Mouse (Mus musculus) midbrain, embryonic 13.5 days (tissue): ENCODE data around the gene Gsdmc3. TPM values are rescaled to one million over a fixed set of nuclear protein-coding genes. Genes with fewer than 3 reads are reported as not detected.
"Not testable (repeated sequence)": the region's sequence is repeated elsewhere in the genome, so short reads cannot be mapped to it uniquely, and the experiment has no call there.

Source experiments
- ATAC-seq: fragments of 200-750 bp; cut with Nextera tagmentation; 2 replicates; pipeline ENCODE4 v1.8.0; 2017; ENCODE audit warnings: mild to moderate bottlenecking, moderate TSS enrichment, moderate library complexity
- H3K27ac ChIP-seq: fragments of 300-500 bp; sonication (generic); 2 replicates; pipeline ENCODE4 v1.5.1; 2015; ENCODE audit warnings: inconsistent platforms, mild to moderate bottlenecking, moderate library complexity
- H3K27me3 ChIP-seq: fragments of 300-500 bp; sonication (generic); 2 replicates; pipeline ENCODE4 v1.6.1; 2015; ENCODE audit warnings: mild to moderate bottlenecking, inconsistent platforms
- H3K36me3 ChIP-seq: fragments of 300-500 bp; sonication (generic); 2 replicates; pipeline ENCODE4 v1.6.1; 2015; ENCODE audit warnings: mild to moderate bottlenecking, inconsistent platforms
- H3K4me1 ChIP-seq: fragments of 300-500 bp; sonication (generic); replicated peaks from 2 replicates; pipeline ENCODE4 v1.6.1; 2015; ENCODE audit warnings: inconsistent platforms
- H3K4me2 ChIP-seq: fragments of 300-500 bp; sonication (generic); replicated peaks from 2 replicates; pipeline ENCODE4 v1.6.1; 2015; ENCODE audit warnings: moderate library complexity, mild to moderate bottlenecking, inconsistent platforms
- H3K4me3 ChIP-seq: fragments of 300-500 bp; sonication (generic); replicated peaks from 2 replicates; pipeline ENCODE4 v1.5.1; 2015; ENCODE audit warnings: mild to moderate bottlenecking, inconsistent platforms
- H3K9ac ChIP-seq: fragments of 300-500 bp; sonication (generic); replicated peaks from 2 replicates; pipeline ENCODE4 v1.6.1; 2015; ENCODE audit warnings: mild to moderate bottlenecking, inconsistent platforms
- H3K9me3 ChIP-seq: fragments of 300-500 bp; sonication (generic); 2 replicates; pipeline ENCODE4 v1.6.1; 2016; ENCODE audit warnings: mild to moderate bottlenecking, inconsistent platforms
- WGBS: fragments of 180-500 bp; shearing (Covaris S2); methylation state at CpG from one replicate; pipeline ENCODE4 v1.1.7; 2015; 5-methylcytosine and 5-hydroxymethylcytosine counted together
- polyA plus RNA-seq: library from polyadenylated mRNA; unstranded; fragments of >200 nt; fragmentation: Nextera tagmentation; extraction: Ambion mirVana; gene quantifications from 2 replicates; pipeline ENCODE4 v1.2.1, GENCODE M21; 2015

The Gsdmc3 gene
- polyA plus RNA-seq: not detected in 2 replicates

DNA sequence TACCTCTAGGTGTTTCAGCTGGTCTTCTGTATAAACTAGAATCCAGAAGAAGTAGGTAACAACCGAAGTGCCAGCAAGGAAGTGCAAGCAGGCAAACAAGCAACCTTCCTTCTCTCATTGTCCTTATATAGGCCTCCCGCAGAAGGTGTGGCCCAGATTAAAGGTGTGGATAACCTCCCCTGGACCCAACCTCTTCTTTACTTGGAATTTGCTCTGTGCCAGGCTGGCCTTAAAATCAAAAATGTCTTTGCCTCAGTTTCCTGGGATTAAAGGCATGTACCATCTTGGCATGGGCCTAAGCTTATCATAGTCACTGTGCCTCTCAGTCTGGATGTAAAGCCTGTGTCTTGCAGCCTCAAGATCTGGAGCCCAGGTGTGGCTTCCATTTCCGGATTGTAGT is at the start of gene Gsdmc3:
Gene Gsdmc3 (minus strand): TSS at position 101 of the 400 bp plus-strand sequence.
- not testable (repeated sequence) for H3K4me2 ChIP-seq, ATAC-seq, H3K4me1 ChIP-seq, H3K27ac ChIP-seq, H3K9ac ChIP-seq, H3K9me3 ChIP-seq, H3K36me3 ChIP-seq, H3K4me3 ChIP-seq, H3K27me3 ChIP-seq
- WGBS: 96% methylated on average over 1 of the region's 3 CpGs

DNA sequence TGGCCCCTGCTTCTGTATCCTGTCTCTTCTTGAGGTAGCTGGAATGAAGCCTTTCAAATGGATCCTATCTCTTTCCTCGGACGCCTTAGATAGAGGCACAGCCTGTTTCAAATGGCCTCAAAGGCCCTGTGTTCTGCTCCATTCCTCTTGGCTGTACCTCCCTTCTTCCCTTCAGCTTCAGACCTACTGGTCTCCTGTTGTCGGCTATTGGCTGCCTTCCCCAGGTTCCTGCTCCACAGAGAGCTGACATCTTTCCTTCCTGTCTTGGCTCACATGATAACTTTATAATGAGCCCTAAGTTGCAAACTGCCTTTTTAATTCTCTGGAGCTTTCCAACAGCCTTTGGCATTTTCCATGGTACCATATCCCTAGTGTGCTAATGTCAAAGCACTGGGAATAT is 47.8 kb upstream of the Gsdmc3 start:
- no peak overlapping the region for H3K4me2 ChIP-seq
- H3K9ac ChIP-seq: no peak overlapping the region
- H3K9me3 ChIP-seq: no peaks in the 10 kb centered on the region
- 98% methylated on average over 3 of the region's 3 CpGs for WGBS
- H3K4me3 ChIP-seq: no peak overlapping the region
- H3K36me3 ChIP-seq: peaks cover 19% of the 10 kb centered on the region
- H3K27me3 ChIP-seq: no peaks in the 10 kb centered on the region
- H3K27ac ChIP-seq: no peak overlapping the region
- ATAC-seq: no peak
- H3K4me1 ChIP-seq: no peaks in the 10 kb centered on the region

DNA sequence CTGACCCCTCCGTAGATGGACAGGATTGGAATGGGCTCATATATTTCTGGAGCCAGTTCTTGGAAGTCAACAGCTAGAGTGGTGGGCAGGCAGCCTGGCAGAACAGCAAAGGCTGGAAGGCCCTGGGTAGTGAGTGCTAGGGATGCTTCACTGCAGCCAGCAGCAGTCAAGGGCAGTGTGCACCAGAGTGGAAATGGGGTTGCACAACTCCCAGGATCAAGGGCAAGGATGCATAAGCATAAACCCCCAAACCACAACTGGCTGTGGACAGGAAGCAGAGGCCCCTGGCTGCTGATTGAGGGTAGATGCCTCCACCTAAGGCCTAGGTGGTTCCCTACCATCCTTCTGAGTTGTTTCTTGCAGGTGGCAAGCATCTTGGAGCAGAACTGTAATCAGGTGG is 46.1 kb upstream of the Gsdmc3 start:
- H3K27ac ChIP-seq: no peak overlapping the region
- no peak overlapping the region for H3K9ac ChIP-seq
- H3K36me3 ChIP-seq: peaks cover 8% of the 10 kb centered on the region
- ATAC-seq: no peak
- no peaks in the 10 kb centered on the region for H3K27me3 ChIP-seq
- H3K4me2 ChIP-seq: no peak overlapping the region
- no peaks in the 10 kb centered on the region for H3K4me1 ChIP-seq
- no peak overlapping the region for H3K4me3 ChIP-seq
- no peaks in the 10 kb centered on the region for H3K9me3 ChIP-seq
- 88% methylated on average over 1 of the region's 1 CpGs for WGBS

DNA sequence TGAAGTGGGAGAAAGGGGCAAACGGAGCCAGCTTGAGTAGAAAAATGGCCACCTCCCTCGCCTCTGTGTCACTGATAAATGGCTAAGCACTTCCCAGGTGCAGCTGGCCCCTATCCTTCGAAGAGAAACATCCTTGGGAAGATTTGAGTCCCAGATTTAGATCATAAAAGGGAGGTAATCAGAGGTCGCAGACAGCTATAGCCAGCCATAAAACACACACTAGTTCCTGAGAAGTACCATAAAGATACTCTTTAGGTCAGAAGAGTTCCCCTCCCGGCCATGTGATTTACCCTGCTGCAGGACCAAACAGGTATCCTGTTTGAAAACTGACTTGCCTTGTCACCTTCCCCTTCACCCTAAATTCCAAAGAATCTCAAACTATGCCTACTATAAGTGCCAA is 43.3 kb upstream of the Gsdmc3 start:
- not testable (repeated sequence) for H3K4me2 ChIP-seq, H3K4me3 ChIP-seq, H3K4me1 ChIP-seq, H3K36me3 ChIP-seq, H3K27ac ChIP-seq, ATAC-seq, H3K9me3 ChIP-seq, H3K27me3 ChIP-seq, H3K9ac ChIP-seq
- WGBS: 86% methylated on average over 3 of the region's 5 CpGs

DNA sequence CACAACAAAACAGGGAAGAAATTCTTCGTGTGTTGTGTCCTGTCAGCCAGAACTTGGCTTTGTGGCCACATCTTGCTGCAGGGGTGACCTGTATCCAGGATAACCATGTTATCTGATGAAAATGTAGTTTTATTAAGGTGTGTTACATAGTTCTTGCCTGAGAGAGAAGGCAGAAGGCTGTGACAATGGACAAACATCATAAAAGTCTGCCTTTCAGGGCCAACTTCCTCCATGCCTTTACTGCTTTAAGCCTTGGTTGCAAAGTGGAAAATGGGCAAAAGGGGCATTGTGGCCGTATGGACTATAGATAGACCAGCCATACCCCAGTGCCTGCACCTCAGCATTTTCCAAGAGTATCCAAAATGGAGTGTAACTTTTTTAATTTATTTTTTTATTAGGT is 41.4 kb upstream of the Gsdmc3 start:
- not testable (repeated sequence) for H3K27me3 ChIP-seq, H3K4me1 ChIP-seq, H3K4me3 ChIP-seq, H3K9ac ChIP-seq, H3K36me3 ChIP-seq, H3K27ac ChIP-seq, H3K4me2 ChIP-seq, H3K9me3 ChIP-seq, ATAC-seq
- WGBS: 78% methylated on average over 1 of the region's 2 CpGs

DNA sequence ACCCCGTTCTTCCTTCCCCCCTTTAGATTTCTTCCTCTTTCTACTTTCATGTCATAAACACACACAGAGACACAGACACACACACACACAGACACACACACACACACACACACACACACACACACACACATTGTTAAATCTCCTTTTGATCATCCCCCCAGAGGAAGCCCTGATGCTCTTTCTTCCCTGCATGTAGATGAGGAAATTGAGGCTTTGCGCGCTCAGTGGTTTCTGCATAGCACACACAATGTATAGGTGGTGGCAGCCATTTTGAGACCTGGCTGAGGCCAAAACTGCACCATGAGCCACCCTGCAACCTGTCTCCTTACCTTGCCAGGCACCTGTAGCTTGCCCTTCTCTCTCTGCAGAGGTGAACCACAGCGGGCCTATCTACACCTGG is 38.2 kb upstream of the Gsdmc3 start:
- not testable (repeated sequence) for H3K9ac ChIP-seq
- WGBS: 92% methylated on average over 4 of the region's 4 CpGs

DNA sequence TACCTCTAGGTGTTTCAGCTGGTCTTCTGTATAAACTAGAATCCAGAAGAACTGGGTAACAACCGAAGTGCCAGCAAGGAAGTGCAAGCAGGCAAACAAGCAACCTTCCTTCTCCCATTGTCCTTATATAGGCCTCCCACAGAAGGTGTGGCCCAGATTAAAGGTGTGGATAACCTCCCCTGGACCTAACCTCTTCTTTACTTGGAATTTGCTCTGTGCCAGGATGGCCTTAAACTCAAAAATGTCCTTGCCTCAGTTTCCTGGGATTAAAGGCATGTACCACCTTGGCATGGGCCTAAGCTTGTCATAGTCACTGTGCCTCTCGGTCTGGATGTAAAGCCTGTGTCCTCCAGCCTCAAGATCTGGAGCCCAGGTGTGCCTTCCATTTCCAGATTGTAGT is 33.8 kb upstream of the Gsdmc3 start, which contains the start of gene Gsdmc4:
Gene Gsdmc4 (minus strand): TSS at position 101 of the 400 bp plus-strand sequence.
- not testable (repeated sequence) for H3K9ac ChIP-seq, H3K27me3 ChIP-seq, H3K36me3 ChIP-seq, ATAC-seq, H3K9me3 ChIP-seq, H3K4me2 ChIP-seq, H3K4me3 ChIP-seq, H3K27ac ChIP-seq, H3K4me1 ChIP-seq
- WGBS: 90% methylated on average over 2 of the region's 2 CpGs

More for the DNA sequence above, 38.2 kb upstream of the Gsdmc3 start:
- not testable (repeated sequence) for H3K4me3 ChIP-seq, ATAC-seq, H3K9me3 ChIP-seq, H3K27ac ChIP-seq, H3K36me3 ChIP-seq, H3K4me2 ChIP-seq, H3K4me1 ChIP-seq, H3K27me3 ChIP-seq

DNA sequence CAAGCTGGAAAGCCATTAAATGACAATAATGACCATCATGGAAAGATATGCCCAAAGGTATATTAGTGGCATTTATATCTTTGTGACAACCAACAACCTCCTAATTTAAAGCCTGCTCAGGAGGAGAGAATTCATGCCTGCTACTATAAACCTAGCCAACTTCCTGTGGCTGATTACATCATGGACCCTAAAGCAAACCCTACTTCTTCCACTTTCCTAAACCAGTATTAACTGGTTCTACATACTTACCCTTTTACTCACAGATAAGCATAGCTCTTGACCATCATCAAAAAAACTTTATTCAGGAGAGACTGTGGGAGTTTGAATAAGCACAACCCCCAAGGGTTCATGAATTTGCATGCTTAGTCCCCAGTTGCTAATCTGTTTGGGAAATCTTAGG is 31.5 kb upstream of the Gsdmc3 start:
- H3K4me1 ChIP-seq, H3K36me3 ChIP-seq, H3K4me2 ChIP-seq, H3K4me3 ChIP-seq, H3K27ac ChIP-seq, ATAC-seq, H3K9me3 ChIP-seq, H3K27me3 ChIP-seq, H3K9ac ChIP-seq: not testable (repeated sequence)

DNA sequence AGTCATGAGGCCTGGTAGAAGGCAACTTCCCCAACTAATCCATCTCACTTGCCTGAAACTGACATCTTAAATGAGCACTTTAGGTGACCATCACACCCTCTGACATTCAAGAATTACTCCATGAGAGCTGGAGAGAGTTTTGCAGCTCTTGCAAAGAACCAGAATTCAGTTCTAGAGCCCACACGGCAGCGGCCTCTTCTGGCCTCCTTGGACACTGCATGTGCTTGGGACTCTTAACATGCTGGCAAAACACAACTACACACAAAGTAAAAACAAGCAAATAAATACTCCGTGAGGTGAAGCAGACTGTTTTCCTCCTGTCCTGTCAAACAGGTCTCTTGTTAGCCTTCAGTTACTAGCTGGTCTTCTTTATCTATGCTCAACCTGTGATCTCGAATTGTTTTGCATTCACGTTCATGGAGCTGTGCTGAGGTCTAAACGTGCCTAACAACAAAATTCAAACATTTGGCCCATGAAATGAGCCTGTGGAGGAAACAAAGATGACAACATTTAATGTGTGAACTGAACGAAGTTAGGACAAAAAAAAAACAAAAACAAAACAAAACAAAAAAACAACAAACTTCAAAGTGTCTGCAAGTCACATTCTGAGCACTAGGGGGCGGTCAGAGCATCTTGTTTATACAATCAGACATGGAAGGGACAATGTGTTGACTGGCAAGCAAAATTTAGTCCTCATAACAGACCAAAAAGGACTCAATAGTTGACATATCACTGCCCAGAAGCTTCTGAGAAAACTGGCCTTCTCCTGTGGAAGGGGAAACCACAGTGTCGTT is 17.4 kb upstream of the Gsdmc3 start:
- not testable (repeated sequence) for ATAC-seq

DNA sequence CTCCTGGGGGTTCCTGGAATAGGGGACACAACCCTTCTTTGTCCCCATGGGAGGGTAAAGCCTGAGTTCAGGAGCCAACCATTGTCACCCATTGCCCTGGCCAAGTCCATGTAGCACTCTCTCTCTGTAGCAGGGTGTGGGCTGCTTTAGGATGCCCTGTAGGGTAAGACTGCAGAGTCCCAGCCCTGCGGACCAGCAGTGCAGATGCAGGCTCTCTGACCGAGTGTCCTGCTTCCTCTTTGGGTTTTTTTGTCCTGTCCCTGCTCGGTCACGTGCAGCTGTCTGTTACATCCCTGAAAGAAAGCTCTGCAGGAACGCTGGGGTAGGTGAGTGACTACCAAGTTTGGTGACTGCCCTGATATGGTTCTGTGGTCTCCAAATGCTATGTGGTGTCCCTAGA is 10.1 kb upstream of the Gsdmc3 start:
- not testable (repeated sequence) for H3K4me3 ChIP-seq, H3K4me2 ChIP-seq, H3K27me3 ChIP-seq, H3K9me3 ChIP-seq, H3K4me1 ChIP-seq, ATAC-seq, H3K36me3 ChIP-seq, H3K9ac ChIP-seq, H3K27ac ChIP-seq
- 77% methylated on average over 5 of the region's 5 CpGs for WGBS

More for the DNA sequence above, 17.4 kb upstream of the Gsdmc3 start:
- H3K4me3 ChIP-seq, H3K4me2 ChIP-seq, H3K36me3 ChIP-seq, H3K27ac ChIP-seq, H3K27me3 ChIP-seq, H3K4me1 ChIP-seq, H3K9me3 ChIP-seq, H3K9ac ChIP-seq: not testable (repeated sequence)
- 41% methylated on average over 9 of the region's 9 CpGs for WGBS

DNA sequence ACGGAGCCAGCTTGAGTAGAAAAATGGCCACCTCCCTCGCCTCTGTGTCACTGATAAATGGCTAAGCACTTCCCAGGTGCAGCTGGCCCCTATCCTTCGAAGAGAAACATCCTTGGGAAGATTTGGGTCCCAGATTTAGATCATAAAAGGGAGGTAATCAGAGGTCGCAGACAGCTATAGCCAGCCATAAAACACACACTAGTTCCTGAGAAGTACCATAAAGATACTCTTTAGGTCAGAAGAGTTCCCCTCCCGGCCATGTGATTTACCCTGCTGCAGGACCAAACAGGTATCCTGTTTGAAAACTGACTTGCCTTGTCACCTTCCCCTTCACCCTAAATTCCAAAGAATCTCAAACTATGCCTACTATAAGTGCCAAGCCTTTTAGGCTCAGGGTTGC is 9.6 kb upstream of the Gsdmc3 start:
- not testable (repeated sequence) for H3K27ac ChIP-seq, H3K27me3 ChIP-seq, H3K4me3 ChIP-seq, H3K9ac ChIP-seq, H3K4me2 ChIP-seq, H3K4me1 ChIP-seq, ATAC-seq, H3K36me3 ChIP-seq, H3K9me3 ChIP-seq
- WGBS: no CpG with 5 or more reads among the region's 5 CpGs

DNA sequence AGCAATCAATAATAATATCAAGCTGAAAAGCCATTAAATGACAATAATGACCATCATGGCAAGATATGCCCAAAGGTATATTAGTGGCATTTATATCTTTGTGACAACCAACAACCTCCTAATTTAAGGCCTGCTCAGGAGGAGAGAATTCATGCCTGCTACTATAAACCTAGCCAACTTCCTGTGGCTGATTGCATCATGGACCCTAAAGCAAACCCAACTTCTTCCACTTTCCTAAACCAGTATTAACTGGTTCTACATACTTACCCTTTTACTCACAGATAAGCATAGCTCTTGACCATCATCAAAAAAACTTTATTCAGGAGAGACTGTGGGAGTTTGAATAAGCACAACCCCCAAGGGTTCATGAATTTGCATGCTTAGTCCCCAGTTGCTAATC is 2.2 kb downstream of the Gsdmc3 start:
- not testable (repeated sequence) for H3K9ac ChIP-seq, H3K27ac ChIP-seq, H3K36me3 ChIP-seq, H3K4me1 ChIP-seq, ATAC-seq, H3K27me3 ChIP-seq, H3K9me3 ChIP-seq, H3K4me3 ChIP-seq, H3K4me2 ChIP-seq

DNA sequence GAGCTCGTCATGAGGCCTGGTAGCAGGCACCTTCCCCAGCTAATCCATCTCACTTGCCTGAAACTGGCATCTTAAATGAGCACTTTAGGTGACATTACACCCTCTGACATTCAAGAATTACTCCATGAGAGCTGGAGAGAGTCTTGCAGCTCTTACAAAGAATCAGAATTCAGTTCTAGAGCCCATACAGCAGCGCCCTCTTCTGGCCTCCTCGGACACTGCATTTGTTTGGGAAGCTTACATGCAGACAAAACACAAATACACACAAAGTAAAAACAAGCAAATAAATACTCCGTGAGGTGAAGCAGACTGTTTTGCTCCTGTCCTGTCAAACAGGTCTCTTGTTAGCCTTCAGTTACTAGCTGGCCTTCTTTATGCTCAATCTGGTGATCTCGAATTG is 16.4 kb downstream of the Gsdmc3 start:
- not testable (repeated sequence) for H3K27me3 ChIP-seq, H3K4me1 ChIP-seq, H3K4me3 ChIP-seq, H3K9ac ChIP-seq, H3K4me2 ChIP-seq, H3K36me3 ChIP-seq, ATAC-seq, H3K9me3 ChIP-seq, H3K27ac ChIP-seq
- WGBS: 50% methylated on average over 5 of the region's 5 CpGs
